Mouse (Mus musculus) testis, adult 2 months (tissue): ENCODE data around the gene Aldoc. TPM values are rescaled to one million over a fixed set of nuclear protein-coding genes. Genes with fewer than 3 reads are reported as not detected.

Experiments
- H3K27ac ChIP-seq: fragments of 200-500 bp; 2 replicates; pipeline ENCODE4 v1.5.1; 2012; ENCODE audit warnings: low read depth, low read length; ENCODE audit not compliant: control insufficient read depth, insufficient read depth
- H3K27me3 ChIP-seq: fragments of 200-500 bp; 2 replicates; pipeline ENCODE4 v1.6.1; 2012; ENCODE audit warnings: mild to moderate bottlenecking, low read length, moderate library complexity; ENCODE audit not compliant: control insufficient read depth, insufficient read depth
- H3K36me3 ChIP-seq: fragments of 200-500 bp; 2 replicates; pipeline ENCODE4 v1.6.1; 2012; ENCODE audit warnings: mild to moderate bottlenecking, low read length; ENCODE audit not compliant: control insufficient read depth, insufficient read depth
- H3K4me1 ChIP-seq: fragments of 200-500 bp; 2 replicates; pipeline ENCODE4 v1.6.1; 2012; ENCODE audit warnings: low read length; ENCODE audit not compliant: control insufficient read depth, insufficient read depth
- H3K4me3 ChIP-seq: fragments of 200-500 bp; 2 replicates; pipeline ENCODE4 v1.5.1; 2012; ENCODE audit warnings: low read depth, mild to moderate bottlenecking, low read length, moderate library complexity, mixed read lengths; ENCODE audit not compliant: control insufficient read depth
- CTCF ChIP-seq: fragments of 200-500 bp; IDR thresholded peaks from 2 replicates; pipeline ENCODE4 v1.5.1; 2012; ENCODE audit warnings: low read depth, mild to moderate bottlenecking, inconsistent platforms, low read length, moderate library complexity; ENCODE audit not compliant: control insufficient read depth, insufficient read depth, insufficient replicate concordance
- POLR2A ChIP-seq: fragments of 200-500 bp; IDR thresholded peaks from 2 replicates; pipeline ENCODE4 v1.6.1; 2012; ENCODE audit warnings: low read depth, mild to moderate bottlenecking, inconsistent platforms, low read length, moderate library complexity; ENCODE audit not compliant: control insufficient read depth
- polyA plus RNA-seq: library from polyadenylated mRNA; depleted of rRNA; stranded (reverse); fragments of >200 nt; gene quantifications from 2 replicates; pipeline ENCODE4 v1.2.3, GENCODE M21; 2012

Gene Aldoc
- polyA plus RNA-seq, 1 experiment = 7.4 TPM

- Histone ChIP-seq H3K27me3 (no peaks in the 10 kb centered on the region), H3K27ac (no peak overlapping the region), H3K36me3 (peaks cover 2% of the 10 kb centered on the region; the same call in 1 of the 2 replicates), H3K4me3 (no peak overlapping the region), H3K4me1 (no peaks in the 10 kb centered on the region)
- TF ChIP-seq POLR2A (no peak), CTCF (no peak)
Observed at GRCm38 (mm10) chr11:78294585-78294984, 28.2 kb upstream of the Aldoc start.

DNA sequence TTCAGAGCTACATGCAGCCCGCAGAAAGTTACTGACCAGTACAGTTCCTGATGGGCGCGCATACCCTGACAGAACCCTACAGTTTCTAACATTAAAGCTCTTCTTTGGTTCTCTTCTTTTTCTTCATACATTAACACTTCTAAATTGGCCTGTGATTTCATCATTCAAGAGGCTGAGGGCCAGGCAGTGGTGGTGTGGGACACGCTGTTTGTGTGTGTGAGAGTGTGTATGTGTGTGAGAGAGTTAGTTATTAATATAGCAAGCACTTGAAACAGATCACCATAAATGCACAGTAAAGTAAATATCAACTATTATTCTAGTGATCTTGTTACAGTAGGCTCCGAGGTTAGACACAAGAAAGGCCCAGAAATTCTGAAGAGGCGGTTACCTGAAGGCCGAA lies 21.9 kb upstream of the Aldoc start:
- no peaks in the 10 kb centered on the region; the same call in 1 of the 2 replicates for H3K4me1 ChIP-seq
- H3K27me3 ChIP-seq = no peaks in the 10 kb centered on the region
- H3K4me3 ChIP-seq = peak overlapping the region; percentile 95
- TF ChIP-seq CTCF (no peak), POLR2A (no peak)
- H3K36me3 ChIP-seq = peaks cover 4% of the 10 kb centered on the region
- H3K27ac ChIP-seq = peak overlapping the region; percentile 98

DNA sequence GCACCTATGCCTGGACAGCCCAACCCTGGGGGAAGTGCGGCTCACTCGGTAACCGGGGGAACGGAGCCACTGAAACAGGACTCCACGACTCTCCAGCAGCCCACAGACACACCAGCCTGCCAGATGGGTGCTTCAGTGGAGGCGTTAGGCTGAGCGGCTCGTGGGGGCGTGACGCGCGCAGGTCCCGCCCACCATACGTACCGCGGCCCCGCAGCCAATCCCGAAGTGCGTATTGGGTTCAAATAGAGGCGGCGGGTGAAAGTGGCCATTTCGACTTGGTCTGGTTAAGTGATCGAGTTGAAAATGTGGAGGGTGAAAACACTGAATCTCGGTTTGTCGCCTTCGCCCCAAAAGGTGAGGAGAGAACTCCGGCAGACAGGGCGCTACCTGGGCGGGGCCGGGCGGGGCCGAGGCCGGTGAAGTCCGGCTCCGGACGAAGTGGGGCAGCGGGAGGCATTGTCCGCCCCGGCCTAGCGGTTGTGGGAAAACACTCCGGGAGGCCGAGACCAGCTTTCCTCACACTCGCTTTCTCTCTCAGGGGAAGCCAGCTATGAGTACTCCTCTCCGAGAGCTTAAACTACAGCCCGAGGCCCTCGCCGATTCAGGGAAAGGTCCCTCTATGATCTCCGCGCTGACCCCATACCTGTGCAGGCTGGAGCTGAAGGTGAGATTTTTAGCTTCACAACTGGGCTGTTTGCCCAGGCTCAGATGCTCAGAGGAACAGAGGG lies 21.2 kb upstream of the Aldoc start, which contains the start of gene Spag5:
Gene Spag5 (plus strand): TSS at position 173 of the 728 bp plus-strand sequence.
- H3K27me3 ChIP-seq = no peaks in the 10 kb centered on the region
- TF ChIP-seq CTCF (no peak), POLR2A (peak; percentile 96)
- peak within 1 kb of the TSS; percentile 95 for H3K4me3 ChIP-seq
- peak within 1 kb of the TSS; percentile 98 for H3K27ac ChIP-seq
- no peaks in the 10 kb centered on the region; the same call in 1 of the 2 replicates for H3K4me1 ChIP-seq
- peaks cover 4% of the 10 kb centered on the region for H3K36me3 ChIP-seq

DNA sequence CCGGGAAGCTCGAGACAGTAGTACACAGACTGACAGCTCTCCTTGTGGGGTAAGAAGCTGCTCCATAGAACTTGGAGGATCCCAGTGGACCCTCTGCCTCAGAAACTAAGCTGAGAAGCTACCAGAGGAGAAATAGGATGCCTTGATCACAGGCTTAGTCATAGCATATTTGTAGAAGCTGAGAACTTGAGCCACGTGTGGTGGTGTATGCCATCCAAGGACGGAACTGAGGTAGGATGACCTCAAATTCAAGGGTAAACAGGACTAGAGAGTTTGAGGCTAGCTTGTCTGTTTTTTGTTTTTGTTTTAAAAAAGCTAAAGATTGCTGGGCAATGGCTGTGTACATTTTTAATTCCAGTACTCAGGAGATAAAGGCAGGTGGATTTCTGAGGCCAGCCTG lies 17.5 kb upstream of the Aldoc start:
- Histone ChIP-seq H3K27me3 (no peaks in the 10 kb centered on the region), H3K4me1 (no peaks in the 10 kb centered on the region; the same call in 1 of the 2 replicates), H3K36me3 (peaks cover 6% of the 10 kb centered on the region), H3K4me3 (peak overlapping the region; percentile 24; the same call in 1 of the 2 replicates), H3K27ac (no peak overlapping the region)
- TF ChIP-seq POLR2A = no peak
- no peak for TF ChIP-seq CTCF

GRCm38 (mm10) chr11:78310861-78311511 lies 11.8 kb upstream of the Aldoc start:
- Histone ChIP-seq H3K4me3 (no peak overlapping the region), H3K4me1 (no peaks in the 10 kb centered on the region), H3K36me3 (peaks cover 1% of the 10 kb centered on the region), H3K27ac (no peak overlapping the region), H3K27me3 (no peaks in the 10 kb centered on the region)
- TF ChIP-seq CTCF = no peak
- no peak for TF ChIP-seq POLR2A

DNA sequence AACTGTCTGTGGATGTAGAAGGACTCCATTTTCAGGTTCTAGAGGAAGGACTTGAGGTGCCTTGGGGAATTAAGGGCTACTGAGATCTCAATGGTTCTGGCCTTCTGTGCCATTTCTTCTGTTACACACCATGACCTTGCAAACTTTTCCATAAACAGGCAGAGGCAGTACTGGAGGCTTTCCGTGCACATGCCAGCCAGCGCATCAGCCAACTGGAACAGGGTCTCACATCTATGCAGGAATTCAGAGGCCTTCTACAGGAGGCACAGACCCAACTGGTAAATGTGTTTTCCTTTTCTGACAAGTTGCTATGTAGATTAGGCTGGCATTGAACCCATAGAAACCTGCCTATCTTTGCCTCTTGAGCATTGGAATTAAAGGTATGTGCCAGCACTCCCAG lies 9.1 kb upstream of the Aldoc start:
- Histone ChIP-seq H3K27ac (no peak overlapping the region), H3K4me3 (no peak overlapping the region), H3K36me3 (peaks cover 1% of the 10 kb centered on the region), H3K27me3 (no peaks in the 10 kb centered on the region), H3K4me1 (no peaks in the 10 kb centered on the region)
- TF ChIP-seq POLR2A (no peak), CTCF (no peak)

GRCm38 (mm10) chr11:78318411-78318810 lies 4.4 kb upstream of the Aldoc start:
- H3K4me1 ChIP-seq = peaks cover 2% of the 10 kb centered on the region; the same call in 1 of the 2 replicates
- no peak for TF ChIP-seq POLR2A
- TF ChIP-seq CTCF = no peak
- peaks cover 4% of the 10 kb centered on the region for H3K36me3 ChIP-seq
- no peak overlapping the region for H3K27ac ChIP-seq
- H3K27me3 ChIP-seq = no peaks in the 10 kb centered on the region
- H3K4me3 ChIP-seq = no peak overlapping the region
